Mouse (Mus musculus): ENCODE measurements around the gene Ipo11. TPM values are rescaled to one million over a fixed set of nuclear protein-coding genes. Genes with fewer than 3 reads are reported as not detected.
"Not testable (repeated sequence)": the region's sequence is repeated elsewhere in the genome, so short reads cannot be mapped to it uniquely, and the experiment has no call there.

The Ipo11 gene
- total RNA-seq, 2 experiments from 2014 or later: 19.5 to 21.7 TPM

DNA sequence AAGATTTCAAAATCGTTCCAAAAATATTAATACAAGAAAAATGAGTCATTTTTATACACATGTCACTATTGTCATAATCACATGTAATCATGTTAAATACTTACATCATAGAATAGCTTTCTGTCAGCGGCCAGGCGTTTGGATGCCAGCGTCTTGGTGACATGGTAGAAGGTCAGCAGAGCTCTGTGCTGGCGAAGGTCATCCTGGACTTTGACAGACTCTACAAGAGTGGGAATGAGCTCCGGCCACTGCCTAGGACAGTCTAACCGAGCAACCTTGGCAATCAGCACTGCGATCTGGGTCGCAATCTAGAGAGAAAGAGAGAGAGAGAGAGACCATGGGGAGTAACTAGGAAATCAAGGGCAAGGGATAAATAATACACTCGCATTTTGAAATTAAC lies 26.7 kb downstream of the Ipo11 start:
- no peak for DNase-seq
- intact Hi-C loops (cut with DNase I): no loop called here

DNA sequence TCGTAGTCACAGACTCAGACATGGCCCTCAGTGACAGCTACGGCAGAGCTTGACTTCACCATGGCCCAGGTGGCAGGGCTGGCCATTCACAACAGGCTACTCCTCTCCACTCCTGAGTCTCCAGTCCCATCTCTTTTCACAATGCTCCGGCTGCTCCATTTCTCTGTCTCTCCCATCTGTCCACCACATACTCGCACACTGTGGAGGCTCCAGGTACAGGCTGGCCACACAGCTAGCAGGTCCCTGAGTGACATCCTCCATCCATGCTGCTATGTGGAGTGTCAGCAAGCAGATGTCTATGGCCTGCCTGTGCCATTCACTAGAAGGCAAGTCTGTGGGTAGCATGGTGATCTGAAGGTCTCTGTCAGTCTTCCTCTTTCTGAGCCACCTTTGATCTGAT lies 29.5 kb downstream of the Ipo11 start:
- DNase-seq: no peak
- intact Hi-C loops (cut with DNase I): no loop called here

DNA sequence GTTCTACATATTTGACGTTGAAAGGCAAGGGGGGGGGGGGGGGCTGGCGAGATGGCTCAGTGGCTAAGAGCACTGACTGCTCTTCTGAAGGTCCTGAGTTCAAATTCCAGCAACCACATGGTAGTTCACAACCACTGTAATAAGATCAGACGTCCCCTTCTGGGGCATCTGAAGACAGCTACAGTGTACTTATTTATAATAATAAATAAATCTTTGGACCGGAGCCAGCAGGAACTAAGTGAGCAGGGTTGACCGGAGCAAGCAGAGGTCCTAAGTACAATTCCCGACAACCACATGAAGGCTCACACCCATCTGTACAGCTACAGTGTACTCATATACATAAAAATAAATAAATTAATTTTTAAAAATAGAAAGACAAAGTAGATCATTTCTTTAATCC lies 31.6 kb downstream of the Ipo11 start:
- intact Hi-C loops (cut with DNase I); DNase-seq: not testable (repeated sequence)

DNA sequence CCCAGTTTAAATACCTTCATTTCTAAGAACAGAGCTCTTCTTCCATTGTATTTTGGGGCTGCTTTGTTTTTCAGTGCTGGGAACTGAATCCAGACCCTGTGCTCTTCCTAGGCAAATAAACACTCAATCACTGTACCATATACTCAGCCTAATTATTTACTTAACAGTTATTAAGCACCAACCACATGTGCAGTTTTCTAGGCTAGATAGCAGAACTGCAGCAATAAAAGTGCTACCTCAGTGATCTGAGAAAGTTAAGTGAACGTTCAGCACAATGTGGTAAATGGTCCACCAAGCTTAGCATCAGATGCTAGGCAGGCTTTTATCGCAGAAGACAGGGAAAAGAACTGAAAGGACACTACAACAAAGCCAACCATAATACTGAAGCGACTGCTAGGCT lies 32.1 kb downstream of the Ipo11 start:
- intact Hi-C loops (cut with DNase I): no loop called here
- no peak for DNase-seq

DNA sequence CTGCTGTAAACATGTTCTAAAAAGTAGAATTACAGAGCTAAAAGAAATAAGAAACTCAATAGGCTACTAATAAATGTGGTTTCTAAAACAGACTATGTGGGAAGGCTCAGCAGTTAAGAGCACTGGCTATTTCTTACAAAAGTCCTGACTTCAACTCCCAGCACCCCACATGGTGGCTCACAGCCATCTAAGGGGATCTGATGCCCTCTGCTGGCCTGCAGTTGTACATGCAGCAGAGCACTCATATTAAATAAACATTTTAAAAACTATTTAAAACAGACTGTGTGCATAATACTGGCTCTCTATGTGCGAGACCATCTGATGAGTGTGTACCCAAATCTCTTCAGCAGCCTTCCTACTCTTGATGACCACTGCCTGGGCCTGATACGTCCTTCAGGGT lies 42.5 kb downstream of the Ipo11 start:
- intact Hi-C loops (cut with DNase I): no loop called here
- DNase-seq: peak in 1 of 2 experiments; percentile 12

DNA sequence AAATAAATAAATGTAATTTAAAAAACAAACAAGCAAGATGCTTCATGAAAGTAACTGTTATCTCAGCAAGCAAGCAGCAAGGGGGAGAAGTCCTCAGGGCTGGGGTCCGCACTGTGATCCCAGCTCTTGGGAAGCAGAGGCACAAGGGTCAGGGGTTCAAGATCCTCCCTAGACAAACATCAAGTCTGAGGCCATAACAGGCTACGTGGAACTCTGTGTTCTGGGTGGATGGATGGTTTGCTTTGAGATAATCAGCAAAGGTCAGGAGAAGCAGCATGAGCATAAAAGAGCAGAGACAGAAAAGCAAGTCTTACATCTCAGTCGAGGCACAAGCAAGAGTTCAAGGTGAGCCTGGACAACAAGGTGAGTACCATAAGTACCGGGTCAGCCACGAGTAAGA lies 43.1 kb downstream of the Ipo11 start:
- intact Hi-C loops (cut with DNase I): no loop called here
- DNase-seq: no peak

DNA sequence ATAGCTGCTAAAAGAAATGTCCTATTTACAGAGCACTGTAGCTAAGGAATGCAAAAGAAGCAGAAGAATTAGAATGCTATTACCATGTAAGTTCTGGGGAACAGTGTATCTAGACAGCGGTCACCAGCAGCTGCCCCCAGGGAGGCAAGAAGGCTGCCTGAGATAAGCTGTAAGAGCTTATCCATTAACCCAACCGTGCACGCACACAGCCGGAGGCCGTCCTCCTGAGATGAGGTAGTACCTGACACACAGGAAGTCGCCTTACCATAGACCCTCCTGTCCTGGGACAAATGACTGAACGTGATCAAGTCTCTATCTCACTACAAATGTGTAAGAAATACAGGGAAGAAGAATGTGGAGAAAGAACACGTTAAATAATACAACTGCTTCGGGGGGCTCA lies 43.6 kb downstream of the Ipo11 start:
- intact Hi-C loops (cut with DNase I): no loop called here
- DNase-seq: no peak

DNA sequence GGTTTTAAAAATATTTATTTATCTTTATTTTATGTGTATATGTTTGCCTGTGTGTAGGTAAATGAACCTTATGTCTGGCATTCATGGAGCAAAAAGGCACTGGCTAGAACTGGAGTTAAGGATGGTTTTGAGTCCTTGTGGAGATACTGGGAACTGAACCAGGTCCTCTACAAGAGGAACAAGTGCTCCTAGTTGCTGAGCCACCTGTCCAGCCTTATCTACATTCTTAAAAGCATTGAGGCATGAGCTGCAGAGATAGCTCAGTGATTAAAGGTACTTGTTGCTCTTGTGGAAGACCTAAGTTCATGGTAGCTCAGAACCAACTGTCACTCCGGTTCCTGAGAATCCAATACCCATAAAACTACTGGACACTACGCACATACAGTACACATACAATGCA lies 49.4 kb downstream of the Ipo11 start:
- no peak for DNase-seq
- intact Hi-C loops (cut with DNase I): loop anchor here (10.0 kb wide), 1 partner anchor 163 kb away; no protein-coding TSS in a partner anchor

DNA sequence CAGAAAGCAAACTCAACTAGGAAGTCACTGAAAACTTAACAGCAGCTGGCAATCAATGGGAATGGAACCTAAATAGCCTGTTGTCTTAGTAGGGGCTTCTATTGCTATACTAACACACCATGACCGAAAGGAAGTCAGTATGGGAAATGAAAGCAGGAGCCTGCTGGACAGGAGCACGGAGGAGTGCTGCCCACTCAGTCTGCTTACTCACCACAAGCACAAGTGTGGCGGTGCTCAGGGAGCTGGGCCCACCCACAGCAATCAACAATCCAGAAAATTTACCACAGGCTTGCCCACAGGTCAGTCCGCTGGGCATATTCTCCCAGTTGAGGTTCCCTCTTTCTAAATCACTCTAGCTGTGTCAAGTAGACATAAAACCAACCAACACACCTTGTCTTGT lies 52.5 kb downstream of the Ipo11 start:
- intact Hi-C loops (cut with DNase I): loop anchor here (10.0 kb wide), 1 partner anchor 159 kb away; no protein-coding TSS in a partner anchor

DNA sequence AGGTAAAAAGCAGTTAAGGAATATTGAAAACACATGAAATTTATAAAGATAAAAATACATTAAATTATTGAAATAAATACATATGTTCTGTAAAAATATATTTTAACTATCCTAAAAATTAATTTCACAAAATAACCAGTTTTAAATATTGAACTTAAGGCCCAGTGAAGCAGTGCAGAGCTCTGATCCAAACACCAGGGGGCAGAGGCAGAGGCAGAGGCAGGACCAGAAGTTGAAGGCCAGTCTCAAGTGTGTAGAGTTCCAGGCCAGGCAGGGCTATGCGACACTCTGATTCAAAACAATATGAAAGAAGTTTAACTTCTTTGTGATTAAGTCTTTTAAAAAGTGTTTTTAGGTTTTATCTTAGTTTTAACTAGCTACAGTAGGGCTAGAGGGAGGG lies 60.5 kb downstream of the Ipo11 start:
- intact Hi-C loops (cut with DNase I): no loop called here
- DNase-seq: peak in 1 of 2 experiments; percentile 5

More for the DNA sequence above, 52.5 kb downstream of the Ipo11 start:
- no peak for DNase-seq

DNA sequence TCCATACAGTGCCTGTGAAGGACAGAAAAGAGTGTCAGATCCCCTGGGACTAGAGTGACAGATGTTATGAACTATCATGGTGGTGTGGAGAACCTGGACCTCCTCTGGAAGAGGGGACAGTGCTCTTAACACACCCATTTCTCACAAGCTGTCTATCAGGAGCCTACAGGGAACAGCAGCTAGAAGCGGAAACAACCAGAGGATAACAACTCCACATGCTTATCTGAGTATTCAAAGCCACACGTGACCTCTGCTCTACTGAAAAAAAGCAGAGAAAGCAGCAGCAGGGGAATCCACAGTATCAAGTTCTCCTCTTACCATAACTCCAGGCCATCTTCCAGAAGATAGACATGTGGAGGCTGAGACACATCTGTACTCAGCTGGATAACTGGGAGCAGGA lies 71.2 kb downstream of the Ipo11 start:
- intact Hi-C loops (cut with DNase I): no loop called here
- no peak for DNase-seq

DNA sequence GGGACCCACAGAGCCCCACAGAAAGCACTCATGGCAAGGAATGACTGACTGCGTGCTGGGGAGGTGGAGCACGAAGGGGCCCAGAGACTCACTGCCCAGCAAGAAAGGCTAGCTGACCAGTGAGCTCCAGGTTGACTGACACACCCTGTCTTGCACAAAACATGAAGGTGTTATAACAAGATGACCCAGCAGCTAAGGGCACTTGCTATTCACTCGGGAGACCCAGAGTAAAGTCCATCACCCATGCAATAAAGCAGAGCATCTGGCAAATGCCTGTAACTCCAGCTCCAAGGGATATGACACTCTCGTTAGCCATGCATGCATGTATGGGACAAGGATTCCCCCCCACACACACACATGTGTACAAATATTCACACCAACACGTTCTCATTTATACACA lies 78.0 kb downstream of the Ipo11 start:
- intact Hi-C loops (cut with DNase I): no loop called here
- DNase-seq: no peak

DNA sequence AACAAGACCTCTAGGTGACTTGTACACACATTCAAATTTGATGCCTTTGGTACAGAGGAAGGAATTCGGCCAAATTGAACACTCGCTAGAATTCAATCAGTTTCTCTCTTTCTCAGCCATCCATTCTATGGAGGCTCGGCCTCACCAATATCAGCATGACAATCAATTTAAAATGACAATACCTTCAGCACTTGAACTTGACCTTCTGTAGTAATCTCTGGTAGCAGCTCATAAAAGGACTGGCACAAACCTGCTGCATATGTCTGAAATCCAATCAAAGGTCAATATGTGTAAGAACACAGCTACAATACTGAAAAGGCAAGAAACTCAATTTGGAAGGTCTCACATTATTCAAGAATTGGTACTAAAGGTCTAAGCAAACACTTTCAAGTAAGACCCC lies 80.2 kb downstream of the Ipo11 start:
- intact Hi-C loops (cut with DNase I): no loop called here
- DNase-seq: no peak

DNA sequence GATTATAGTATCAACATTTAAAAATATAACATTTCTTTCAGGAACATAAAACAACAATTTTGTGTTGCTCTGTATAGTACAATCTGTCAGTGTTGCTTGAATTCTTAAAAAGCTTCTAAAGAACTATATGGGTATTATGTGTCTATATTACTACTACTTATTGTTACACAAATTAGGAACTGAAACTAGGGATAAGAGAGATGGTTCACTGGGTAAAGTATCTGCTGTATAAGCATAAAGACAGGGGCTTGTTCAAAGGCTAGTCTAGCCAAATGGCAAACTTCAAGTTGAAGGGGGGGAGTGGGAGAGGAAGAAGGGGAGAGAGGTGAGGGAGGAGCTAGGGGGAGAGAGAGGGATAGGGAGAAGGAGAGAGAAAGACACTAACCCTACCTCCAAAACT lies 89.2 kb downstream of the Ipo11 start:
- intact Hi-C loops (cut with DNase I): no loop called here
- no peak for DNase-seq

DNA sequence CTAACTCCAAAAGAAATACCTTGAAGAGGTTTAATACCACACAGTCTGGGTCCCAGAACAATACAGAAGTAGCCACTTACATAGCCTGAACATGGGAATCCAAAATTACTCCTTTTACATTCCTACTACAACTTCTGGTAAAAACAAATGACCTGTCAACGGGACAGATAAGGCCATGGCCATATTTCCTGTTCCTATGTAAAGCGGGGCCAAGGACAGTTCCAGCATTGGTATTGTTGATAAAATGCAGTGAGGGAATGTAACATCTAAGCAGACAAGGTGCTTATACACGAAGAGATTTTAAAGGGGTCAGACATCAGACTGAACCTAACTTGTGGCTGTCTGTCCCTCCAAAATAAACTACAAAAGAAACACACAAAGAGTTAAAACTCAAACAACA lies 91.8 kb downstream of the Ipo11 start:
- intact Hi-C loops (cut with DNase I): no loop called here
- DNase-seq: no peak

DNA sequence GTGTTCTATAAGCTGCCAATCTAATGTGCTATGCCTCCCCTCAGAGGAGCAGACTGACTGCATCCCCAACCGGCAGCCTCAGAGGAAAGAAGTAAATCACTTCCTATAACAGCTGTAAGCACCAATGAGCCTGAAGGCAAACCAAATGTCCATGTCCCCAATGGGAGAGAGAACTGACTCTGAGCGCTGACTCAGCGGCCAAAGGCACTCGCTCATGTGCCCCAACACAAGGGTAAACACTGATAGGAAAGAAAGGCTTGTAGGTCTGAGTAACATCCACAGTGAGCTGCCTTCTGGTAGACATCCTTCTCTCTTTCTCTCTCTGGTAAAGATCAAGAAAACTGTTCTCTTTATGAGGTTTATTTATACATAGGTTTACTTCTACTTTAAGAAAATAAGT lies 94.2 kb downstream of the Ipo11 start:
- intact Hi-C loops (cut with DNase I): no loop called here
- no peak for DNase-seq

DNA sequence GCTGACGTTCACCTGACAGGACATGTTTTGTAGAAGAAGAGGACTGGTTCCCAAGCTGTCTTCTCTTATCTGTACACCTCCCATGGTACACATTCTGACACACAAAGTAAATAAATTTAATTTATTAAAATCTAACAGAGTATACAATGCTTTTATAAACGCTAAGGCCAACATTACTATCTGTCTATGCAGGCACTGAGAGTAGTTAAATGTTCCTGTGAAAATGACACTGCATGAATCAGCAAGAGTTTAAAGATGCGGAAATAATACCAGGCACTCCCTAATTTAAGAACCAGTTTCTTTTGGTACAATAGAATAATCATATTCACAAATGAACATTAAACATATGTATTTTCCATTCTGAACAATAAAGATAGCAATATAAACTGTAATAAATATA lies 98.0 kb downstream of the Ipo11 start:
- DNase-seq: no peak
- intact Hi-C loops (cut with DNase I): no loop called here

DNA sequence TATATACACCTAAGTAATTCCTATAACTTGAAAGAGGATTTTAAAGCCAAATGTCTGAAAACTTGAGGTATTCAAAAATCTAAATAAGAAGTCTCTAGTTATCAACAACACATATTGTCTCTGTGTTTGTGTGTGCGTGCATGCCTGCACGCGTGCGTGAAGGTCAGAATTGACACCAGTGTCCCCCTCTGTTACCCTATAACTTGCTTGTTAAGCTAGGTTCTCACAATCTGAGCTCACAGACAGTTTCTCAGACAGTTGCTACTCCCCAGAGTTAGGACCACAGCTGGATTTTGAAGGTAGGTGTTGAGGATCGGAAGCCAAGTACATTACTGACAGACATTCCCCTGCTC lies 100.3 kb downstream of the Ipo11 start:
- intact Hi-C loops (cut with DNase I): no loop called here

DNA sequence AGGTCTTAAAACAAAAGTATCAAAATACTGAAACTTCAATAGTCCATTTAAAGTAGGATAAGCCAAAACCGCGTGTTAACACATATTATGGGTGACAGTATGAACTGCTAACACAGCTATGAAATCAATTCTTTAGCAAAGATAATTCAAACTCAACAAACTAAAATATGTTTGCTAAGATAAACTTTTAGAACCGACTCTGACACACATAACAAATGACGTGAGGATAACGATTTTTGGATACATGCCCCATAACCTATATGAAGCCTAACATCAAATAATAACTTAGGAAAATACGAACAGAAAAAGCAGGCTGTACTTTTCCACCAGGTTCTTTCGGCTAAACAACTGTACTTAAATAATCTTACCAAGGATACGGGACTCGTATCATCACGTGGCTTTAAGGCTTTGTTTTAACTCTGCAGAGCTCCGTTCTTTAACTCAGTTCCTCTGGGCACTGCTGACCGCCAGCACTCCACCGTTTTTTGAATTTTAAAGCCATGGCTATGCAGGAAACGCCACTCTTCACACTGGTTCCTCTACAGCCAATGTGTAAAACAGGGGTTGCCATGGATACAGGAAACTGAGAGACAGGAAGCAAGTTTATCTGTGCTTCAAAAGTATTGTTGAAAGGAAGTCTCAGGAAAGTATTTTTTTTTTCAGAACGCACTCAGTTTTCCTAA lies 100.8 kb downstream of the Ipo11 start:
- DNase-seq: peak; percentile 29 to 51
- intact Hi-C loops (cut with DNase I): no loop called here

More for the DNA sequence above, 100.3 kb downstream of the Ipo11 start:
- no peak for DNase-seq

DNA sequence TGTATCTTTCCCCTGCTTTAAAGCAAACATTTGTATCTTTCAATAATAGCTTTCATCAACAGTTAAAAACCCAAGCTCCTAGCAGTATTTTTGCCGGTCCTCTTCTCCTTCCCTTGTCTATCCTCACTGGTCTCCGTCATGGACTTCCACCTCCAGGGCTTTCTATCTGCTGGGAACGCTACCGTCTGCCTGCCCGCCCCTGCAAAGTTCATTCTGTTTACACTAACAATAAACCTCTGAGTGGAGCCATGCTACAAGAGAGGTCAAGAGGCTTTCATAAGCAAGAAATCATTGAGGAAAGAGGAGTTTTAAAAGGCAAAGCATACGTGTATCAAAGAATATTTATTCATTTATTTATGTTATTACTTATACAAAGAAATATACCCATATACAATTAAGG lies 106.7 kb downstream of the Ipo11 start:
- no peak for DNase-seq
- intact Hi-C loops (cut with DNase I): no loop called here

DNA sequence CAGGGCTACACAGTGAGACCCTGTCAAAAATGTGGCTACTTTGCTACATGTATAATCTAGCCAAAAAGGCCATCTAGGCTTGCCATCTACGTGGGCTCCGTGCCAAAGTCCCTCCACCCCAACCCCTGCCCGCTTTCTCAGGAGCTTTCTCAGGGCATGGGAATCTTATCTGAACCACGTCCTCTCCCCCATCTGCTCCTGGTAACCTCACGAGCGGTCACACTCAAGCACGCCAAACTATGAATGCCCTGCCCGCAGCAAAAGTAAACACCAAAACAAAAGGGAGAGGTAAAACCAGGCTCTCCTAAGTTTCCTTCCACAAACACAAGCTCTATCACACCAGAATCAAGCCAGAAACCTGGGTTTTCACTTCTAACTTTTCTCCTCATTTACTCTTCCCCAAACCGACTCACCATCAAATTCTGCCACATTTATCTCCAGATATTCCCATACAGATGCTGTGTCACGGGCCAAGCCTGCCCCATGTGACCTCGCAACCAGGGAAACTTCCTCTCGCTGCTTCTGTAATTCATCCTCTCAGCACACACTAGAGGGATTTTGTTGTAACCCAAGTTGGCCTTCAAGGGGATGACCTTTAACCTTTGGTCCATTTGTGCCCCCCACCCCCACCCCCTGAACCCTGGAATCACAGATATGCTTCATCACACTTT lies 107.3 kb downstream of the Ipo11 start:
- intact Hi-C loops (cut with DNase I): no loop called here
- DNase-seq: no peak

DNA sequence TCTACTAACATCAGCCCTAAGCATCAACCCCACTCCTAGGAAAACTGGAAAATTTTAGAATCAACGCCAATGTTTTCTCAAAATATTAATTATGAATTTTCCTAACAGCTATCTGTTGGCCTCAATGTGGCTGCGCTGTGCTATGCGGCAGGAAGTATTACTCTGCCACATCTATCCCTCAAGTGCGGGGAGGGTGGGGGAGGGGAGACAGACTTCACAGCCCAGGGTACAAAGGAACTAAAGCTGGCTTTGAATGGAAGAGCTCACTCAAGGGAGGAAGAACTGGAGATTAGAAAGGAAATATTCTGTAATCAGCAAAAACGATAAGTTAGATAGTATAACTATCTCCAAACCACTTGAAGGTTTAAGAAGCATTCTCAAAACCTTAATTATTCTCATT lies 111.1 kb downstream of the Ipo11 start:
- no peak for DNase-seq
- intact Hi-C loops (cut with DNase I): no loop called here

DNA sequence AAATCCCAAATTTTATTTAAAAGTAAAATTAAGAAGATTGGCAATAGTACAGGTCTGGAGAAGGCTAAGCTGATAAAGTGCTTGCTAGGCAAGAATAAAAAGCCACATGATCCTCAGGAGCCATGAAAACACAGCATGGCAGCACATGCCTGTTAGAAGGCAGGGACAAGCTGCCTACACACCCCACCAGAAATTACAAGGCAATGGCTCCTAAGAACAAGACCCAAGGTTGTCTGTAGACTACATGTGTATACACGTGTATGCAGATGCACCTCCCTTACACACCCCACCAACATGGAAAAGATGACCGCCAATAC lies 112.9 kb downstream of the Ipo11 start:
- intact Hi-C loops (cut with DNase I): no loop called here
- DNase-seq: no peak

Data from heart, postnatal 14 days (tissue).